Comparison of ENCODE assay signal across 10 mouse cellular contexts in the genomic region with DNA sequence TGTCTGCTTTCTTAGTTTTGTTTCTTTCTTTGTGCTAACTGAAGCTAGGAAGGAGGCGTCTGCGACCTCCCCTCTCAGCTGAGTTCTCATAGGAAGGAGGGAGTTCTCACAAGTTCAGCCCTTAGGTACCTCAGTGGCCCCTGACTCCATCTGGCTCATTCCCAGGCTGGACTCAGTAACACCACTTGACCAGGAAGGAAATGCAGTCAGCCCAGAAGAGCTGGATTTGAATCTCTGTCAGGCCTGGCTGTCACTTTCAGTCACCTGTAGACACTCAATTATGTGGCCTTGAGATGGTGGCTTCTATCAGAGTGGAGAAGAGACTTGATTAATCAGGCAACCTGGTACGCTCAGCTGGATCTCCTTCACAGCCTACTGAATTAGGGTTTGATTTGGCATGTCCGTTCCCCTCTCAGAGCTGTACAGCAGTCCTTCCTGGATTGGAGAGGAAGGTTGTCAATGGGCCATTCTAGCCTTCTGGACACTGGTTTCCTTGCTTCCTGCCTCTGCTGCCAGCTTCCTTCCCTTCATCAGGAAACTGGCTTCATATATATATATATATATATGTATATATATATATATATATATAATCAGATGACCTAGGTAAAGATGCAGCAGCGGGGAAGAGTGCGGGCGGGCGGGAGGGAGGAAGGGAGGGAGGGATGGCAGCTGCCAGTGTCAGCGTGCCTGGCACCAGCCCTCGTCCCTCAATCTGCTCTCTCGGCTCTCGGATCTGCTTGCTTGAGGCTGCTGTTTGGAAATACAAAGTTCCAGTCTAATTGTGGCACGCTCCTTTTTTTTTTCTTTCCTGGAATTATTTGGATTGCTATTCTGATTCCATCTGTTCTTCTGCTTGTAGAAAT. TPM values are rescaled to one million over a fixed set of nuclear protein-coding genes. Genes with fewer than 3 reads are reported as not detected.
DNase-seq lines count a peak whose midpoint lies in the region.
"Had no signal": no experiment of that assay in that cellular context is flagged by ENCODE, and none has a peak within 500 bp of the region (broad histone marks: within the 10 kb centered on the region; RNA-seq: fewer than 3 reads in every experiment).

No protein-coding gene starts in this region.

- DNase-seq in layer of hippocampus, adult 11-12 months (ENCODE audit: low spot score), result peak; percentile 46
- no peak for DNase-seq in layer of hippocampus, adult 9-10 months (ENCODE audit: low spot score)
- DNase-seq in right cerebral cortex, postnatal 10 days (ENCODE audit: low spot score in 2 of 2), result peak; percentile 57 to 69
- no peak for DNase-seq in right cerebral cortex, postnatal 25 days
- DNase-seq in cerebellum, postnatal 10 days, result peak; percentile 88 to 91
- DNase-seq in layer of hippocampus, postnatal 14 days (ENCODE audit: low spot score in 2 of 2), result peak; percentile 22 to 71
- no peak for DNase-seq in testis, postnatal 14 days (ENCODE audit: low spot score)
- no peak for DNase-seq in adrenal gland, adult 2 months
- DNase-seq: adrenal gland, postnatal 14 days; liver had no signal

RNA-seq across cellular contexts. Expression of a gene that starts 45.1 kb away (rescaled TPM):
- 10 to 100 TPM; 55.2 to 55.4 TPM for total RNA-seq in layer of hippocampus, postnatal 14 days (2021)
- total RNA-seq in adrenal gland, adult 2 months (2021), result 10 to 100 TPM; 12.2 to 13.5 TPM
- 2.4 and 3.1 TPM in 2 replicates for polyA plus RNA-seq in adrenal gland, adult 2 months (2012; rRNA removed)

Comparison
In these comparisons a context has a peak if more than half of its experiments do, and no peak if none do; other contexts are left out.
1. DNase-seq: peak in layer of hippocampus, adult 11-12 months (single experiment), right cerebral cortex, postnatal 10 days (2 of 2), cerebellum, postnatal 10 days (2 of 2) and layer of hippocampus, postnatal 14 days (2 of 2); none in layer of hippocampus, adult 9-10 months (single experiment), right cerebral cortex, postnatal 25 days (single experiment), testis, postnatal 14 days (single experiment) and adrenal gland, adult 2 months (single experiment).